Mouse (Mus musculus) kidney, embryonic 16.5 days (tissue): Measurements from ENCODE around the gene Oas1d. TPM values are rescaled to one million over a fixed set of nuclear protein-coding genes. Genes with fewer than 3 reads are reported as not detected.
"Not testable (repeated sequence)": the region's sequence is repeated elsewhere in the genome, so short reads cannot be mapped to it uniquely, and the experiment has no call there.

Source experiments
- ATAC-seq: fragments of 200-750 bp; cut with Nextera tagmentation; 2 replicates; pipeline ENCODE4 v1.8.0; 2017; ENCODE audit warnings: moderate TSS enrichment; ENCODE audit not compliant: low FRiP score, low TSS enrichment
- H3K27ac ChIP-seq: fragments of 300-500 bp; sonication (generic); 2 replicates; pipeline ENCODE4 v1.5.1; 2014; ENCODE audit warnings: low read length
- H3K27me3 ChIP-seq: fragments of 300-500 bp; sonication (generic); 2 replicates; pipeline ENCODE4 v1.6.1; 2014; ENCODE audit warnings: low read length, control low read depth, mixed read lengths; ENCODE audit not compliant: insufficient read depth
- H3K36me3 ChIP-seq: fragments of 300-500 bp; sonication (generic); 2 replicates; pipeline ENCODE4 v1.6.1; 2014; ENCODE audit warnings: low read length, control low read depth, mixed read lengths; ENCODE audit not compliant: insufficient read depth
- H3K4me1 ChIP-seq: fragments of 300-500 bp; sonication (generic); 2 replicates; pipeline ENCODE4 v1.6.1; 2014; ENCODE audit warnings: low read length, control low read depth, mixed read lengths; ENCODE audit not compliant: insufficient read depth
- H3K4me2 ChIP-seq: fragments of 300-500 bp; sonication (generic); replicated peaks from 2 replicates; pipeline ENCODE4 v1.6.1; 2014; ENCODE audit warnings: low read depth, low read length
- H3K4me3 ChIP-seq: fragments of 300-500 bp; sonication (generic); 2 replicates; pipeline ENCODE4 v1.5.1; 2014; ENCODE audit warnings: mild to moderate bottlenecking, low read length
- H3K9ac ChIP-seq: fragments of 300-500 bp; sonication (generic); replicated peaks from 2 replicates; pipeline ENCODE4 v1.6.1; 2014; ENCODE audit warnings: low read length
- H3K9me3 ChIP-seq: fragments of 300-500 bp; sonication (generic); 2 replicates; pipeline ENCODE4 v1.6.1; 2016; ENCODE audit warnings: low read length, control low read depth
- WGBS: fragments of 180-500 bp; shearing (Covaris S2); extraction: QIAGEN DNeasy Blood & Tissue Kit; methylation state at CpG from one replicate; pipeline ENCODE4 v1.1.7; 2014; 5-methylcytosine and 5-hydroxymethylcytosine counted together
- polyA plus RNA-seq: library from polyadenylated mRNA; unstranded; fragments of >200 nt; fragmentation: Nextera tagmentation; extraction: Ambion mirVana; gene quantifications from 2 replicates; pipeline ENCODE4 v1.2.1, GENCODE M21; 2015

The Oas1d gene
- not detected in 2 replicates for polyA plus RNA-seq

- H3K27ac ChIP-seq, H3K36me3 ChIP-seq, H3K9me3 ChIP-seq, H3K4me3 ChIP-seq, ATAC-seq, H3K27me3 ChIP-seq, H3K4me2 ChIP-seq, H3K4me1 ChIP-seq, H3K9ac ChIP-seq: not testable (repeated sequence)
- 42% methylated on average over 8 of the region's 8 CpGs for WGBS
Measured at GRCm38 (mm10) chr5:120914204-120914603, at the start of gene Oas1d. Gene Oas1d (plus strand): TSS chr5:120914536.

GRCm38 (mm10) chr5:120865336-120865860, 48.9 kb upstream of the Oas1d start:
- H3K4me3 ChIP-seq = no peak overlapping the region
- no peaks in the 10 kb centered on the region for H3K36me3 ChIP-seq
- H3K9me3 ChIP-seq = no peaks in the 10 kb centered on the region
- no peak for ATAC-seq
- no peak overlapping the region for H3K4me2 ChIP-seq
- no peak overlapping the region for H3K9ac ChIP-seq
- 61% methylated on average over 3 of the region's 3 CpGs for WGBS
- H3K4me1 ChIP-seq = no peaks in the 10 kb centered on the region
- H3K27ac ChIP-seq = no peak overlapping the region
- H3K27me3 ChIP-seq = no peaks in the 10 kb centered on the region

GRCm38 (mm10) chr5:120869436-120870015, 44.8 kb upstream of the Oas1d start:
- H3K4me2 ChIP-seq = no peak overlapping the region
- no peaks in the 10 kb centered on the region for H3K9me3 ChIP-seq
- no peak overlapping the region for H3K4me3 ChIP-seq
- H3K27ac ChIP-seq = no peak overlapping the region
- ATAC-seq = no peak
- 83% methylated on average over 7 of the region's 7 CpGs for WGBS
- H3K9ac ChIP-seq = no peak overlapping the region
- no peaks in the 10 kb centered on the region for H3K27me3 ChIP-seq
- no peaks in the 10 kb centered on the region for H3K36me3 ChIP-seq
- H3K4me1 ChIP-seq = no peaks in the 10 kb centered on the region

- Histone ChIP-seq H3K4me3 (no peak overlapping the region), H3K4me1 (no peaks in the 10 kb centered on the region), H3K4me2 (no peak overlapping the region), H3K27ac (no peak overlapping the region), H3K9me3 (no peaks in the 10 kb centered on the region), H3K27me3 (no peaks in the 10 kb centered on the region), H3K36me3 (no peaks in the 10 kb centered on the region), H3K9ac (no peak overlapping the region)
- ATAC-seq = no peak
- 45% methylated on average over 3 of the region's 3 CpGs for WGBS
Measured at GRCm38 (mm10) chr5:120870081-120870480, 44.3 kb upstream of the Oas1d start.

GRCm38 (mm10) chr5:120870782-120871181, 43.6 kb upstream of the Oas1d start:
- H3K4me2 ChIP-seq = no peak overlapping the region
- H3K36me3 ChIP-seq = no peaks in the 10 kb centered on the region
- no peak overlapping the region for H3K4me3 ChIP-seq
- peak; percentile 61; the same call in 1 of the 2 replicates for ATAC-seq
- H3K9ac ChIP-seq = no peak overlapping the region
- H3K9me3 ChIP-seq = no peaks in the 10 kb centered on the region
- H3K4me1 ChIP-seq = no peaks in the 10 kb centered on the region
- WGBS = 31% methylated on average over 7 of the region's 7 CpGs
- no peaks in the 10 kb centered on the region for H3K27me3 ChIP-seq
- H3K27ac ChIP-seq = no peak overlapping the region

- WGBS = 26% methylated on average over 2 of the region's 2 CpGs
- Histone ChIP-seq H3K9ac (no peak overlapping the region), H3K4me3 (no peak overlapping the region), H3K27ac (no peak overlapping the region), H3K36me3 (no peaks in the 10 kb centered on the region), H3K4me1 (no peaks in the 10 kb centered on the region), H3K27me3 (no peaks in the 10 kb centered on the region), H3K4me2 (no peak overlapping the region), H3K9me3 (no peaks in the 10 kb centered on the region)
- ATAC-seq = no peak; the same call in 1 of the 2 replicates
Measured at GRCm38 (mm10) chr5:120871469-120871868, 42.9 kb upstream of the Oas1d start.

GRCm38 (mm10) chr5:120876839-120877238, 37.5 kb upstream of the Oas1d start:
- WGBS = 71% methylated on average over 2 of the region's 3 CpGs
- not testable (repeated sequence) for H3K4me1 ChIP-seq, ATAC-seq, H3K27me3 ChIP-seq, H3K9ac ChIP-seq, H3K4me2 ChIP-seq, H3K9me3 ChIP-seq, H3K36me3 ChIP-seq, H3K27ac ChIP-seq, H3K4me3 ChIP-seq

GRCm38 (mm10) chr5:120877407-120877806, 36.9 kb upstream of the Oas1d start:
- H3K9me3 ChIP-seq = not testable (repeated sequence)
- WGBS = 66% methylated on average over 2 of the region's 2 CpGs

GRCm38 (mm10) chr5:120878803-120879202, 35.5 kb upstream of the Oas1d start:
- H3K4me2 ChIP-seq, ATAC-seq, H3K9ac ChIP-seq, H3K27ac ChIP-seq, H3K36me3 ChIP-seq, H3K4me1 ChIP-seq, H3K27me3 ChIP-seq, H3K9me3 ChIP-seq, H3K4me3 ChIP-seq: not testable (repeated sequence)
- 59% methylated on average over 2 of the region's 2 CpGs for WGBS

More at GRCm38 (mm10) chr5:120877407-120877806, 36.9 kb upstream of the Oas1d start:
- not testable (repeated sequence) for H3K4me1 ChIP-seq, H3K9ac ChIP-seq, H3K4me2 ChIP-seq, H3K4me3 ChIP-seq, H3K27me3 ChIP-seq, H3K27ac ChIP-seq, H3K36me3 ChIP-seq, ATAC-seq

- WGBS = 87% methylated on average over 6 of the region's 6 CpGs
- not testable (repeated sequence) for H3K4me1 ChIP-seq, H3K9me3 ChIP-seq, ATAC-seq, H3K27me3 ChIP-seq, H3K4me2 ChIP-seq, H3K27ac ChIP-seq, H3K9ac ChIP-seq, H3K36me3 ChIP-seq, H3K4me3 ChIP-seq
Measured at GRCm38 (mm10) chr5:120881681-120882080, 32.7 kb upstream of the Oas1d start.
